Mouse (Mus musculus): ENCODE measurements around the gene Hspb8. TPM values are rescaled to one million over a fixed set of nuclear protein-coding genes. Genes with fewer than 3 reads are reported as not detected.

The Hspb8 gene
- polyA plus RNA-seq, 1 experiment from 2014 or later, result 9.0 TPM

- Histone ChIP-seq H3K36me3 (replicated peaks) (no peaks in the 10 kb centered on the region), H3K27me3 (no peaks in the 10 kb centered on the region), H3K4me3 (replicated peaks) (no peak overlapping the region), H3K4me1 (0 out of 2 replicates have a peak, but pooled peaks cover 6% of the 10 kb centered on the region), H3K27ac (no peak overlapping the region), H3K4me2 (no peak overlapping the region), H3K9ac (no peak overlapping the region), H3K9me3 (no peaks in the 10 kb centered on the region)
- 91% methylated on average over 15 of the region's 15 CpGs for WGBS
- no peak for ATAC-seq (ENCODE audit: low FRiP score)
Measured at GRCm38 (mm10) chr5:116381217-116381616, 41.4 kb downstream of the Hspb8 start.

GRCm38 (mm10) chr5:116380384-116380783 is 42.3 kb downstream of the Hspb8 start:
- H3K4me2 ChIP-seq, result no peak overlapping the region
- H3K27ac ChIP-seq, result no peak overlapping the region
- H3K36me3 ChIP-seq (replicated peaks), result no peaks in the 10 kb centered on the region
- WGBS, result 91% methylated on average over 7 of the region's 7 CpGs
- H3K9ac ChIP-seq, result no peak overlapping the region
- no peak for ATAC-seq (ENCODE audit: low FRiP score)
- no peak overlapping the region for H3K4me3 ChIP-seq (replicated peaks)
- 0 out of 2 replicates have a peak, but pooled peaks cover 6% of the 10 kb centered on the region for H3K4me1 ChIP-seq
- no peaks in the 10 kb centered on the region for H3K9me3 ChIP-seq
- H3K27me3 ChIP-seq, result no peaks in the 10 kb centered on the region

- no peak overlapping the region for H3K4me3 ChIP-seq (replicated peaks)
- no peaks in the 10 kb centered on the region for H3K9me3 ChIP-seq
- H3K9ac ChIP-seq, result no peak overlapping the region
- no peaks in the 10 kb centered on the region for H3K36me3 ChIP-seq (replicated peaks)
- no peak overlapping the region for H3K4me2 ChIP-seq
- 43% methylated on average over 5 of the region's 5 CpGs for WGBS
- no peak for ATAC-seq (ENCODE audit: low FRiP score)
- H3K4me1 ChIP-seq, result 0 out of 2 replicates have a peak, but pooled peaks cover 6% of the 10 kb centered on the region
- H3K27me3 ChIP-seq, result peaks cover 11% of the 10 kb centered on the region; the same call in 1 of the 2 replicates
- no peak overlapping the region for H3K27ac ChIP-seq
Measured at GRCm38 (mm10) chr5:116378872-116379271, 43.8 kb downstream of the Hspb8 start.

- Histone ChIP-seq H3K4me1 (peaks cover 13% of the 10 kb centered on the region; the same call in 1 of the 2 replicates), H3K9me3 (no peaks in the 10 kb centered on the region), H3K9ac (no peak overlapping the region), H3K27me3 (peaks cover 8% of the 10 kb centered on the region; the same call in 1 of the 2 replicates), H3K36me3 (replicated peaks) (no peaks in the 10 kb centered on the region), H3K4me3 (replicated peaks) (no peak overlapping the region), H3K27ac (no peak overlapping the region), H3K4me2 (no peak overlapping the region)
- WGBS, result 74% methylated on average over 9 of the region's 9 CpGs
- ATAC-seq (ENCODE audit: low FRiP score), result no peak
Measured at GRCm38 (mm10) chr5:116367923-116368322, 54.7 kb downstream of the Hspb8 start.

GRCm38 (mm10) chr5:116366889-116367682 is 55.6 kb downstream of the Hspb8 start:
- no peak overlapping the region for H3K4me3 ChIP-seq (replicated peaks)
- H3K27me3 ChIP-seq, result peaks cover 5% of the 10 kb centered on the region; the same call in 1 of the 2 replicates
- H3K9me3 ChIP-seq, result no peaks in the 10 kb centered on the region
- no peaks in the 10 kb centered on the region for H3K36me3 ChIP-seq (replicated peaks)
- no peak overlapping the region for H3K27ac ChIP-seq
- WGBS, result 91% methylated on average over 20 of the region's 20 CpGs
- no peak overlapping the region for H3K4me2 ChIP-seq
- H3K9ac ChIP-seq, result no peak overlapping the region
- H3K4me1 ChIP-seq, result peaks cover 13% of the 10 kb centered on the region; the same call in 1 of the 2 replicates
- ATAC-seq (ENCODE audit: low FRiP score), result no peak

GRCm38 (mm10) chr5:116361342-116361741 is 61.3 kb downstream of the Hspb8 start:
- ATAC-seq (ENCODE audit: low FRiP score), result no peak
- Histone ChIP-seq H3K9ac (no peak overlapping the region), H3K27me3 (no peaks in the 10 kb centered on the region), H3K36me3 (replicated peaks) (no peaks in the 10 kb centered on the region), H3K4me2 (no peak overlapping the region), H3K4me3 (replicated peaks) (no peak overlapping the region), H3K9me3 (peaks cover 8% of the 10 kb centered on the region; the same call in 1 of the 2 replicates), H3K27ac (no peak overlapping the region), H3K4me1 (no peaks in the 10 kb centered on the region)
- 76% methylated on average over 6 of the region's 6 CpGs for WGBS

- no peak overlapping the region for H3K4me2 ChIP-seq
- no peaks in the 10 kb centered on the region for H3K4me1 ChIP-seq
- no peak for ATAC-seq (ENCODE audit: low FRiP score)
- H3K27me3 ChIP-seq, result no peaks in the 10 kb centered on the region
- no peak overlapping the region for H3K27ac ChIP-seq
- H3K9me3 ChIP-seq, result peaks cover 8% of the 10 kb centered on the region; the same call in 1 of the 2 replicates
- no peak overlapping the region for H3K4me3 ChIP-seq (replicated peaks)
- no peak overlapping the region for H3K9ac ChIP-seq
- 85% methylated on average over 4 of the region's 4 CpGs for WGBS
- no peaks in the 10 kb centered on the region for H3K36me3 ChIP-seq (replicated peaks)
Measured at GRCm38 (mm10) chr5:116360751-116361150, 61.9 kb downstream of the Hspb8 start.

Other genes starting within 250 kb of the Hspb8 start
- 0.62 and 1.2 TPM in 2 replicates for gene Ccdc60, start 133.9 kb downstream of the Hspb8 start, polyA plus RNA-seq (2016; fragmentation: Nextera tagmentation; extraction: Ambion mirVana)
- gene Srrm4, start 169.0 kb upstream of the Hspb8 start, polyA plus RNA-seq (2016; fragmentation: Nextera tagmentation; extraction: Ambion mirVana), result 21.6 and 22.4 TPM in 2 replicates

Data from forebrain, embryonic 12.5 days (tissue).